ENCODE assay signal across 7 mouse cellular contexts in the genomic region with DNA sequence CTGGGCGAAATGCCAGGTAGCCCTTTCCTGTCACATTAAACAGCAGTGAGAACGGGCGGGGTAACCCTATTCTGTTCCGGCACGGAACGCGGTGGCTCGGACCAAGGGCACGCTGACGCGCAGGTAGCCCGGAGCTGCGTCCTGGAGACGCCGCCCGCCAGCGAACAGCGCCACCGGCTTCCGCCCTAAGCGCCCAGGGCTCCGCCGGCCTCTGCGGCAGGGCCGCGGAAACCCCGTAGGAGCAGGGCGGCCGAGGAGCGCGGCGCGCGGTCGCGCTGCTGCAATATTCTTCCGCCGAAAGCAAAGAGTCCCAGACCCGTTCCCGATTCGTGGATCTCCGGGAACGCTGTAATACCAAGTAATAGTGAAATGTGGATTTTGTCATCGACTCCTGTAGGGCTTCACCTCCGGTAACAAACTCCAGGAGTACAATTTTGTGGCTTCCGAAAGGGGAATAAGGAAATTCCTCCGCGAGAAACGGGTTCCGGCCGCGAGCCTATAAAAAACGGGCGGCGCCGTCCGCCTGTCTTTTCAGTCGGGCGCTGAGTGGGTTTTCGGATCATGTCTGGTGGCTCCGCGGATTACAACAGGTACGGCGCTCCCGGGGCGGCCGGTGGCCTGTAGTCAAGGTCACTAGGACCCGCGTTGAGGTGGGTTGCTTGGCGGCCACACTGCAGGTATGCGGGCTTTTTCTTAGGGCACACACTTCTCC. TPM values are rescaled to one million over a fixed set of nuclear protein-coding genes. Genes with fewer than 3 reads are reported as not detected.
DNase-seq lines count a peak whose midpoint lies in the region; ATAC-seq lines count a peak whose summit lies in the region.

Gene Eif4a2, plus strand, starts transcription at position 214 of the 712 bp plus-strand sequence.

- H3K4me3 ChIP-seq in intestine, embryonic 16.5 days (ENCODE audit: low read length): peak within 1 kb of the TSS; percentile 99
- H3K4me3 ChIP-seq in midbrain, embryonic 11.5 days (ENCODE audit: low read depth, low read length): peak within 1 kb of the TSS; percentile 83

- ATAC-seq in intestine, embryonic 16.5 days: peak; percentile 91
- ATAC-seq in midbrain, embryonic 11.5 days (ENCODE audit: low FRiP score): peak; percentile 93

- DNase-seq in adrenal gland, adult 2 months: peak; percentile 96
- DNase-seq in embryo, embryonic 11.5 days (ENCODE audit: low read depth, low spot score): peak; percentile 87
- peak; percentile 80 to 92 for DNase-seq in gastrocnemius, postnatal 4 days (ENCODE audit: low spot score in 2 of 2)
- DNase-seq in left cerebral cortex, postnatal 36 days (ENCODE audit: low spot score in 2 of 2): peak; percentile 92 to 94
- DNase-seq in midbrain, embryonic 11.5 days (ENCODE audit: low spot score, missing footprints): peak; percentile 100
- peak; percentile 94 for DNase-seq in skeletal muscle tissue, adult 2 months (ENCODE audit: low read depth, low spot score)

- under 1% methylated on average over 71 of the region's 71 CpGs for WGBS in intestine, embryonic 16.5 days
- under 1% methylated on average over 71 of the region's 71 CpGs for WGBS in midbrain, embryonic 11.5 days

- H3K9ac ChIP-seq in intestine, embryonic 16.5 days (ENCODE audit: low read depth, low read length): peak within 1 kb of the TSS; percentile 99
- peak within 1 kb of the TSS; percentile 100 for H3K9ac ChIP-seq in midbrain, embryonic 11.5 days (ENCODE audit: low read length)

- H3K36me3 ChIP-seq in intestine, embryonic 16.5 days (ENCODE audit: control insufficient read depth, insufficient read depth, low read length): peaks cover 5% of the 10 kb centered on the region; the same call in 1 of the 2 replicates
- H3K36me3 ChIP-seq in midbrain, embryonic 11.5 days (ENCODE audit: control insufficient read depth, insufficient read depth, low read length): peaks cover 21% of the 10 kb centered on the region

- H3K27ac ChIP-seq in intestine, embryonic 16.5 days (ENCODE audit: low read length): peak within 1 kb of the TSS; percentile 98
- peak within 1 kb of the TSS; percentile 92 for H3K27ac ChIP-seq in midbrain, embryonic 11.5 days (ENCODE audit: low read depth, low read length)

- H3K4me1 ChIP-seq in intestine, embryonic 16.5 days (ENCODE audit: control insufficient read depth, insufficient read depth, low read length): peaks cover 14% of the 10 kb centered on the region
- peaks cover 18% of the 10 kb centered on the region for H3K4me1 ChIP-seq in midbrain, embryonic 11.5 days (ENCODE audit: control insufficient read depth, insufficient read depth, low read length)

- no peaks in the 10 kb centered on the region for H3K27me3 ChIP-seq in intestine, embryonic 16.5 days (replicated peaks; ENCODE audit: control insufficient read depth, insufficient read depth, low read length)
- H3K27me3 ChIP-seq in midbrain, embryonic 11.5 days (ENCODE audit: control insufficient read depth, insufficient read depth, low read length): no peaks in the 10 kb centered on the region

- intact Hi-C loops in left cerebral cortex, postnatal 36 days (cut with DNase I): loop anchor here (2.0 kb wide), 1 partner anchor 19 kb away; the partner anchor contains the start of gene Rfc4

- no peaks in the 10 kb centered on the region for H3K9me3 ChIP-seq in intestine, embryonic 16.5 days (ENCODE audit: control insufficient read depth, low read length)
- H3K9me3 ChIP-seq in midbrain, embryonic 11.5 days (ENCODE audit: control insufficient read depth, low read length): no peaks in the 10 kb centered on the region

- H3K4me2 ChIP-seq in intestine, embryonic 16.5 days (ENCODE audit: low read depth, low read length): peak within 1 kb of the TSS; percentile 79
- peak within 1 kb of the TSS; percentile 80 for H3K4me2 ChIP-seq in midbrain, embryonic 11.5 days

RNA-seq across cellular contexts. Expression of gene Eif4a2, which starts in this region (rescaled TPM):
- total RNA-seq in adrenal gland, adult 2 months (2021): 100 to 1,000 TPM; 474 to 617 TPM
- polyA plus RNA-seq in adrenal gland, adult 2 months (2012; rRNA removed): 24.3 and 27.9 TPM in 2 replicates
- total RNA-seq in gastrocnemius, postnatal 4 days (2021): 100 to 1,000 TPM; 274 to 300 TPM
- polyA plus RNA-seq in intestine, embryonic 16.5 days (2015; fragmentation: Nextera tagmentation; extraction: Ambion mirVana): 193 TPM in 2 replicates
- total RNA-seq in left cerebral cortex, postnatal 36 days (2021): 100 to 1,000 TPM; 863 to 878 TPM
- 210 and 232 TPM in 2 replicates for polyA plus RNA-seq in midbrain, embryonic 11.5 days (2014; fragmentation: Nextera tagmentation; extraction: Ambion mirVana)

Comparison
In these comparisons a context has a peak if more than half of its experiments do, and no peak if none do; other contexts are left out.
1. Peak in every context shown above with its lines: DNase-seq, ATAC-seq, H3K4me3 ChIP-seq and H3K27ac ChIP-seq.